Mouse (Mus musculus): ENCODE measurements around the gene Hist1h2be.
"Not testable (repeated sequence)": the region's sequence is repeated elsewhere in the genome, so short reads cannot be mapped to it uniquely, and the experiment has no call there.

Gene Hist1h2be

GRCm38 (mm10) chr13:23591206-23591605, 29.7 kb downstream of the Hist1h2be start:
- no peak for DNase-seq

- DNase-seq = no peak
Observed at GRCm38 (mm10) chr13:23586940-23587225, 34.0 kb downstream of the Hist1h2be start.

DNA sequence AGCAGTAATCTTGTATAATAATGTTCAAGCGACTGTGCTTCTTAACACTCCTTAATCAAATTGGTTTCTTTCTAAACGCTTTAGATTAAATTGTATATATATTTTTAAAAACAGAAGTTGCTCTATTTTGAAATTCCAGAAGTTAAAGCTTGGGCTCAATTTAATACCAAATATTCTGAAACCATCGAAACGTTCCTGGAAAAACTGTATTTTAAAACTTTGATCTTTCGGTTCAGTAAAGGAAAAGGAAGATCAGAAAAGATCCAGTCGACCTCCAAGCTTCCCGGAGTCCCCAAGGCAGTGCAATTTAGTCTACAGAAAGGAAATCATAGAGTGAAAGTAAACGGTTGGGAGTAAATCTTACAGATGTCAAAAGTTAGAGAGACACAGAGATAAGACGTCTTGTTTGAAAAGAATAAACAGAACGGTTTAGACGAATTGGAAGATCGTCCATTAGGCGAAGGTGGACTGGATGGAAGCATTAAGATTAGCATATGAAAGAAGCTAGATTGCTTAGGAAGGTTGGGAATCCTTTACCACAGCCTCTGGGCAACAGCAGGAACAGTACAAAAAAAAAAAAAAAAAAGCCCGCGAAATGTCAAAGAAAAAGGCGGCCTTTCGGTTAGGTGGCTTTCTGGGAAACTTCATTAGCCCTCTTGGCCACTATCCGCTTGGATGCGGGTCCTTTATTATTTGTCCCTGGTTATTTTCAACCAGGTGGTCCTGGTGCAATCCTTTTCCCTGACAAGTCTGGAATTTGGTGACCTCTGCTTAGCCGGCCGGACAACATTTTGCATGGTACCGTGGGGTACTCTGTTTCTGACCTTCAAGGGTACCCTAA, 34.6 kb downstream of the Hist1h2be start:
- peak; percentile 34 for DNase-seq

- peak; percentile 85 for DNase-seq
Observed at GRCm38 (mm10) chr13:23585442-23586098, 35.4 kb downstream of the Hist1h2be start.

DNA sequence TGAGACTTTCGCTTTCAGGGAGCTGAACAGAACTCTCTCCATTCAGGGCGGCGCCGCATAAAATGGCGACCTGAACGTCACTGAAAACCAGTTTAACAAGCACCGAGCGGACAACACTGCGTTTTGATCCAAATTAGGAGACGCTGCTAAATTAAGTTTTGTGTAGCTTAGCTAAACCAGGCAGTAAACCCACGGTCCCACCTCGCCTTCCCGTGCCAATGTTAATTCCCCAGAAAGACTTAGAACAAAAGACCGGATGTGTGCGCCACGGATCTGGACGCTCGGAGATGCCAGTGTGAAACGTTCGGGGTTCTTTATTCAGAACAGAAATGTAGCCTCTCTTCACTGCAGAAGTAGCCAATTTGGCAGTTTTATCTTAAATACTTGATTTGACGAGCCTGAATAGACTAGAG, 35.9 kb downstream of the Hist1h2be start:
- peak; percentile 70 for DNase-seq

GRCm38 (mm10) chr13:23584331-23584730, 36.6 kb downstream of the Hist1h2be start:
- no peak for DNase-seq

- DNase-seq = no peak
Observed at GRCm38 (mm10) chr13:23583387-23584068, 37.4 kb downstream of the Hist1h2be start.

DNA sequence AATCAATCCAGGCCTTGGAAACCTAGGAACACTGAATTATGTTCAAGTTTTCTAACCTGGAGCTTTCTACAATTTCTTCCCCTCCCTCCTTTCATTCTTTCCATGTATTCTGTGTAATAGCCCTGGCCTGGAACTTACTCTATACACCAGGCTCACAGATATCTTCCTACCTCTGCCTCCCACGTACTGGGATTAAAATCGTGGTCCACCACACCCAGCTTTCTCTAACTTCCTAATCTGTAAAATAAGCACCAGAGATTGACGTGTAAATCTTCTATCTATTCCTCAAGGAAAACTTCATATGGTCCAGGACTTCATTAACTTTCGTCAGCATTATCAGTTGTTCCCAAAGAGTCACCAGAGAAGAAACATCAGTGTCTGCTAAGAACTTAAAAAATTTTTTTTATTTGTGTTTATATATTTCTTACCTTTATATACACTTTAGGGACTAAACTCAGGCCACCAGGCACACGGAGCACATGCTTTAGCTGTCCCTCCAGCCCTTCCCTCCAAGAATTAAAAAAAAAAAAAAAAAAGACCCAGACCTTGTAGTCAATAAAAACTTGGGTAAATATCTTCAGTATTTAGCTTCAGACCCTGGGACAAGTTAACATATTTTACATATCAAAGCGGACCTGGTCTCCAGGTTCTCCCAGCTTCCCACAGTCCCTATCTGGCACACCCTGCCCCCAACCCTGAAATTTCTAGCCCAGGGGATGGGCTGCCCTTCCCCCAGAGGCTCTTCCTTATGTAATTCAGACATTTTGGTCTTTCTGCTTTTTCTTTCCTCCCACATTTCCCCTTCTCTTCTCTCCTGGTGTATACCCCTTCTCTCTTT, 38.5 kb downstream of the Hist1h2be start:
- DNase-seq = no peak

GRCm38 (mm10) chr13:23581408-23582218, 39.3 kb downstream of the Hist1h2be start, which contains the start of gene Hist1h4d:
Hist1h4d (plus strand) TSS chr13:23581598.
- DNase-seq = peak; percentile 98

DNA sequence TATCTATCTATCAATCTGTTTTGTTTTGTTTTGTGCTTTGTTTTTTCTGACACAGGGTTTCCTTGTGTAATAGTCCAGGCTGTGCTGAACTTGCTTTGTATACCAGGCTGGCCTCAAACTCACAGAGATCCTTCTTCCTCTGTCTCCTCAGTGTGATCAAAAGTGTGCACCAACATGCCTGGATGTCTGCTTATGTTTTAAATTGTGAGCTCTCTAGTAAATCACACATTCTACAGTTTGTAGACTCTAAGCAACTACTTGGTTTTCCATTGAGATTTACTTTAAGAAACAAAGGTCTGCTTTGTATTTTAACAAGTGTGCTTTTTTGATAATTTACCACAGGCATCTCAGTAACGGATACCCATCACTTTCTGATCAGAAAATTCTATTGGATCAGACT, 43.1 kb downstream of the Hist1h2be start:
- DNase-seq = no peak

DNA sequence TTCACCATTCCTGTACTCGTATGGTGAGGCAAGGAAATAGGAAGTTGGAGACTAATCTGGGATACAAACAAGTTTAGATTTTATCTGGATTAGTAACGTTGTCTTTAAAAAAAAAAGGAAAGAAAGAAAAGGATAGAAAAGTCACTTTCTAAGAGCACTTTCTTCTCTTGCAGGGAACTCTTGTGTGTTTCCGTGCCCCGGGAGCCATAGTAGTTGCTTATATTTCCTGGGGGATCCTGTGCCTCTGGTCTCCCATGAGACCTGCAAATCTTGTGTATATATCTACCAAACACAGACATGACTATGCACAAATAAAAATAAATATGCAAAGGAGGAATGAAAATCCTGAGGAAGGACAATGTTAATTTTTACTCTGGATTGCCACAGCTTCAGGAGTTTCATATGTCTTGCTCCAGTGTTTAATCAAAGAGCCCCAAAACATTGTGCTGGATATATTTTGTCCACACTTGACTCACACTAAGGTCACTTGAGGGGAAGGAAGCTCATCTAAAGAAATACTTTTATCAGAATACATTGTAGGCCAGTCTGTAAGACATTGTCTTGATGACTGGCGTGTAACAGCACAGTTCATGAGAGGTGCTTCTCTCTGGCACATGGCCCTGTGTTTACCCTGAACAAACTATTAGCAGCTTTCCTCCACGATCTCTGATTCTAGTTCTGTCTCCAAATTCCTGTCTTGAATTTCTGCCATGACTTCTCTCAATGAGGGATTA, 43.9 kb downstream of the Hist1h2be start:
- no peak for DNase-seq

DNA sequence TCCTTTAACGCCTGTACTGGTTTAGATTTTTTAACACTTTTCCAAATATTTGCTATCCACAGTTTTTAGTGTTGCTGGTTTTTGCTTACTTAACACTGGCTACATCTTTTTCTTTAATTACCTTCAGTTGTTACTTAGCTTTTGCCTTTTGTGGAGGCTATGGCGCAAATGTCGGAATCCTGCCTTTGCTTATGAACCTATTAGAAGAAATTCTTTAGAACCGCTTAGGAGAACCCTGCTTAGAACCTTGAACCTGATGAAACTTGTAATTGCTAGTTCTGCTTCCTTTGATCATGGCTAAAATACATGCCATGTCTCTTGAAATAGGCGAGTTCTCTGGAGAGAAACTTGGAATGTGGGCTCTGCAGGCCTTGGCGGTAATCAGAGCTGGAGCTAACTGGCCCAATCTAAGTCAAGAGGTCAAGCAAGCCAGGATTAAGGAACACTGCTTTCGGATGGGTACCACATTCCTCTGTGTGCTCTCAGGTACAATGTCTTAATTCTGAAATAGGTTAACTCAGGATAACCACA, 44.5 kb downstream of the Hist1h2be start:
- DNase-seq = no peak

- not testable (repeated sequence) for DNase-seq
Observed at GRCm38 (mm10) chr13:23575864-23576313, 45.0 kb downstream of the Hist1h2be start.

- DNase-seq = peak; percentile 32
Observed at GRCm38 (mm10) chr13:23575271-23575851, 45.6 kb downstream of the Hist1h2be start, which contains the start of gene Hist1h3d. Hist1h3d (plus strand) TSS chr13:23575763.

DNA sequence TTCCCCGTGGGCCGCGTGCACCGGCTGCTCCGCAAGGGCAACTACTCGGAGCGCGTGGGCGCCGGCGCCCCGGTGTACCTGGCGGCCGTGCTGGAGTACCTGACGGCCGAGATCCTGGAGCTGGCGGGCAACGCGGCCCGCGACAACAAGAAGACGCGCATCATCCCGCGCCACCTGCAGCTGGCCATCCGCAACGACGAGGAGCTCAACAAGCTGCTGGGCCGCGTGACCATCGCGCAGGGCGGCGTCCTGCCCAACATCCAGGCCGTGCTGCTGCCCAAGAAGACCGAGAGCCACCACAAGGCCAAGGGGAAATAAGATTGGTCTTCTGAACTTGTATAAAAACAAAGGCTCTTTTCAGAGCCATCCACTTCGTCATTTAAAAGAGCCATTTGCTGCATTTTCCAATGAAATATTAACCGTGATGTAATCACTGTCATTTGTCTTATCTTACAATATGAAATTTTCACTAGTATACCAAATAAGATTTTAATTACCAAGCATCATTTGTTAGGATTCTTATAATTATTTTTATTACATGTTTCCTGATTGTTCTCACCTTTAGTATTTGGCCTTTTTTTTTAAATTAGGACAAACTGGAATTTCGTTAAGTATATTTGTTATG, 46.3 kb downstream of the Hist1h2be start:
- DNase-seq = not testable (repeated sequence)

DNA sequence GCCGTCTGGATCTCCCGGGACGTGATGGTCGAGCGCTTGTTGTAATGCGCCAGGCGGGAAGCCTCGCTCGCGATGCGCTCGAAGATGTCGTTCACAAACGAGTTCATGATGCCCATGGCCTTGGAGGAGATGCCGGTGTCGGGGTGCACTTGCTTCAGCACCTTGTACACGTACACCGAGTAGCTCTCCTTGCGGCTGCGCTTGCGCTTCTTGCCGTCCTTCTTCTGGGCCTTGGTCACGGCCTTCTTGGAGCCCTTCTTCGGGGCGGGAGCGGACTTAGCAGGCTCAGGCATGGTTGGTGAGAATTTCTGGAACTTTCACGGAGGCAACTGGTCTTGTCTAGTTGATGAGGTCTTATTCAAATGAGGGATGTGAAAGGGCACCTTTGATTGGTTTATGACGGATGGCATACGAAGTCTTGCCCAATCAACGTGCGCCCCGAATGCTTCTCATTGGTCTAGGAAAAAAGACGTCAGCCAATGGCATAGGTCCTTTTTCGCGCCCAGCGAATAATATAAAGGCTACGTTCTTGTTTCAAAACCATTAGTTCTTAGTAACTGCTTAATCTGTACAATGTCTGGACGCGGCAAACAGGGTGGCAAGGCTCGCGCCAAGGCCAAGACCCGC, 46.9 kb downstream of the Hist1h2be start, which contains the start of the genes Hist1h2bf and Hist1h2ad:
TSS of gene Hist1h2bf (minus strand) at position 299 of the 627 bp plus-strand sequence.
TSS of gene Hist1h2ad (plus strand) at position 484 of the 627 bp plus-strand sequence.
- DNase-seq = peak; percentile 79

DNA sequence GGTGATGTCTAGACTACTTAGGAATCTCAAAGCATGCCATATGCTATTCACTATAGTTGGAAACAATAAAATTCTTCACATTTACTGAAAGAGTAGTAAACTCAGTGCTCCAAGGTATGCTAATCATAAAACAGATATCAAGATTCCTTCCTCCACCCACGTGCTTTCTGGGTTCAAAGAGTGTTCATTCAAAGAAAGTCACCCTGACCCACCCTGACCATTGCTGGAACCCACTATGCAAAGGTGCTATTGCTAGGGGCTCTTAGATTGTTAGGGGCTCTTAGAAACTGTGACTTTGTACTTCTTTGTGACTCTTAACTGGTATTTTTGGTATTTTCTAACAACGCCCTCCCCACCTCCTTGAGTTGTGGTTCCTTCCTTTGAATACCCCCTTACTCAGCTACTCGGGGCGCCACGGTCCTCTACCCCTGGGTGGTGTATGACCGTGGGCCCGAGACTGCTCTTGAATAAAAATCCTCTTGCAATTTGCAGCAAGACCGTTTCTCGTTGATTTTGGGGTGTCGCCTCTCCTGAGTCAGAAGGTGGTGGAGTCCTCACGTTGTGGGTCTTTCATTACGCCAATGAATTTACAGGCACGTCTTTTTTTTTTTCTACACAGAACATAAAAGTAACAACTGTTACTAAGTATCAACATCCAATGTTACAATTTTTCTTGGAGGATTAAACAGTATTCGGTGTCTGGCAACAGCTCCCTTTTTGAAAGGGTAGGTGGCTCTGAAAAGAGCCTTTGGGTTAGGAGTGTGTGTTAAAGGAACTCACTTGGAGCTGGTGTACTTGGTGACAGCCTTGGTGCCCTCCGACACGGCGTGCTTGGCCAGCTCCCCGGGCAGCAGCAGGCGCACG, 47.7 kb downstream of the Hist1h2be start:
- DNase-seq = not testable (repeated sequence)

Data from kidney, adult 9 months (tissue).